In the genomic region with DNA sequence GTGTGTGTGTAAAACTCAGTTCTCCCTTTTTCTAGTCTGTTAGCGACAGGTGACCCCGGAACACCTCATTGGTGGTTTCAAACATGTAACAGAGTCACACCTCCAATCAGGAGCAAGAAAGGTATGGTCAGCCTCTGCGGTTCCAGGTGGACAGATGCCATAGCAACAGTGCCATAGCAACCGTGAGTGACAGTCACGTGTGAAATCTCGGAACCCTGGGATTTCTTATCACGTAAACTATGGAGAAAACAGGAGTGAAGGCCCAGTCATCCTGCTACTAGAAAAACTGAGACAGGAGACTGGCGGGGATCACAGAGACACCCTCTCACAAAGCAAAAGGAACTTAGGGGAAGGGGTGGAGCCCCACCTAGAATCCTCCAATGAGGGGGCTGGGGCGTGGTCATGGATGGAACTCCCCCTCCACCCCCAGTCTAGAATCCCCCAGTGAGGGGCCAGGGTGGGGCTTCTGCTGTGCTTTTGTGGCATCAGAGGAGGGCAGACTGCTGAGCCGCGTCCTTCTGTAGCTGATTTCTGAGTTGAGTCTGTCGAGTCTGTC, we compare ENCODE assay signal across 9 mouse cellular contexts. TPM values are rescaled to one million over a fixed set of nuclear protein-coding genes. Genes with fewer than 3 reads are reported as not detected.
DNase-seq lines count a peak whose midpoint lies in the region; ATAC-seq and TF ChIP-seq lines count a peak whose summit lies in the region.
"Had no signal": no experiment of that assay in that cellular context is flagged by ENCODE, and none has a peak within 500 bp of the region (broad histone marks: within the 10 kb centered on the region; RNA-seq: fewer than 3 reads in every experiment).

No protein-coding gene starts in this region.

- H3K4me3 ChIP-seq in heart, embryonic 10.5 days = peak overlapping the region; percentile 44
- no peak overlapping the region for H3K4me3 ChIP-seq in heart, adult 2 months
- peak overlapping the region; percentile 35 for H3K4me3 ChIP-seq in embryonic facial prominence, embryonic 15.5 days (replicated peaks)
- H3K4me3 ChIP-seq in lung, embryonic 14.5 days (ENCODE audit: low read depth, low read length) = peak overlapping the region; percentile 28
- H3K4me3 ChIP-seq: liver, embryonic 15.5 days had no signal

- peak; percentile 85 for ATAC-seq in embryonic facial prominence, embryonic 15.5 days (ENCODE audit: insufficient number of reproducible peaks, low FRiP score, low TSS enrichment, low read depth)
- peak; percentile 66 for ATAC-seq in lung, embryonic 14.5 days (ENCODE audit: insufficient read depth)

- intact Hi-C loops in heart, adult 2 months (cut with DNase I) = loop anchor here (5.0 kb wide), 1 partner anchor 194 kb away; a partner anchor contains a TSS

- TF ChIP-seq EP300 in heart, adult 2 months (IDR thresholded peaks at IDR 0.05; ENCODE audit: insufficient read depth, low read depth, low read length) = no peak

- DNase-seq in heart, embryonic 10.5 days (ENCODE audit: low spot score) = no peak
- no peak for DNase-seq in heart, adult 2 months
- peak; percentile 45 for DNase-seq in T-cell, adult 2 months (ENCODE audit: low spot score)
- peak; percentile 54 for DNase-seq in kidney, adult 18-20 months
- peak; percentile 77 for DNase-seq in lung, embryonic 14.5 days
- peak; percentile 87 for DNase-seq in retina, postnatal 1 day
- no peak for DNase-seq in urinary bladder, adult 18-20 months (ENCODE audit: low spot score in 2 of 2)

- 0 out of 2 replicates have a peak, but pooled peaks cover 4% of the 10 kb centered on the region for H3K9me3 ChIP-seq in heart, embryonic 10.5 days
- H3K9me3 ChIP-seq in embryonic facial prominence, embryonic 15.5 days (replicated peaks) = no peaks in the 10 kb centered on the region
- H3K9me3 ChIP-seq in lung, embryonic 14.5 days (ENCODE audit: low read depth, low read length) = no peaks in the 10 kb centered on the region
- H3K9me3 ChIP-seq: liver, embryonic 15.5 days had no signal

- no peak overlapping the region for H3K9ac ChIP-seq in heart, adult 2 months (ENCODE audit: low read depth, low read length)
- no peak overlapping the region for H3K9ac ChIP-seq in embryonic facial prominence, embryonic 15.5 days
- 0 out of 2 replicates have a peak overlapping the region, but pooled peaks have one; percentile 40 for H3K9ac ChIP-seq in lung, embryonic 14.5 days
- H3K9ac ChIP-seq: liver, embryonic 15.5 days had no signal

- peaks cover 38% of the 10 kb centered on the region for H3K27me3 ChIP-seq in heart, embryonic 10.5 days (ENCODE audit: insufficient read depth, poor library complexity, severe bottlenecking)
- H3K27me3 ChIP-seq in heart, adult 2 months (ENCODE audit: control insufficient read depth, insufficient read depth, low read length) = no peaks in the 10 kb centered on the region
- H3K27me3 ChIP-seq in embryonic facial prominence, embryonic 15.5 days = peaks cover 4% of the 10 kb centered on the region; the same call in 1 of the 2 replicates
- H3K27me3 ChIP-seq in lung, embryonic 14.5 days (ENCODE audit: insufficient read depth, low read length) = no peaks in the 10 kb centered on the region

- no peak for TF ChIP-seq POLR2A in heart, adult 2 months (IDR thresholded peaks at IDR 0.05; ENCODE audit: insufficient read depth, low read depth, low read length)

- WGBS in heart, embryonic 10.5 days = 5% methylated on average over 12 of the region's 12 CpGs
- WGBS in heart, adult 2 months = 13% methylated on average over 12 of the region's 12 CpGs
- WGBS in embryonic facial prominence, embryonic 15.5 days = 2% methylated on average over 12 of the region's 12 CpGs
- 3% methylated on average over 12 of the region's 12 CpGs for WGBS in lung, embryonic 14.5 days

- no peaks in the 10 kb centered on the region for H3K79me2 ChIP-seq in heart, adult 2 months (replicated peaks; ENCODE audit: control insufficient read depth, insufficient read depth, low read length)

- H3K4me2 ChIP-seq in embryonic facial prominence, embryonic 15.5 days (replicated peaks) = peak overlapping the region; percentile 35
- peak overlapping the region; percentile 47 for H3K4me2 ChIP-seq in lung, embryonic 14.5 days
- H3K4me2 ChIP-seq: liver, embryonic 15.5 days had no signal

- H3K4me1 ChIP-seq in heart, embryonic 10.5 days = peaks cover 10% of the 10 kb centered on the region
- no peaks in the 10 kb centered on the region for H3K4me1 ChIP-seq in heart, adult 2 months (ENCODE audit: control insufficient read depth, insufficient read depth, low read length)
- H3K4me1 ChIP-seq in embryonic facial prominence, embryonic 15.5 days = peaks cover 12% of the 10 kb centered on the region; the same call in 1 of the 2 replicates
- no peaks in the 10 kb centered on the region for H3K4me1 ChIP-seq in lung, embryonic 14.5 days (ENCODE audit: insufficient read depth)

- TF ChIP-seq CTCF in heart, adult 2 months (IDR thresholded peaks at IDR 0.05) = no peak
- TF ChIP-seq CTCF in lung, embryonic 14.5 days (IDR thresholded peaks at IDR 0.05; ENCODE audit: low read depth) = no peak

- no peaks in the 10 kb centered on the region for H3K36me3 ChIP-seq in heart, embryonic 10.5 days
- no peaks in the 10 kb centered on the region for H3K36me3 ChIP-seq in heart, adult 2 months (ENCODE audit: control insufficient read depth, insufficient read depth, low read length)
- H3K36me3 ChIP-seq in embryonic facial prominence, embryonic 15.5 days = no peaks in the 10 kb centered on the region
- H3K36me3 ChIP-seq in lung, embryonic 14.5 days (ENCODE audit: insufficient read depth) = no peaks in the 10 kb centered on the region
- H3K36me3 ChIP-seq: liver, embryonic 15.5 days had no signal

- H3K27ac ChIP-seq in heart, embryonic 10.5 days = no peak overlapping the region
- no peak overlapping the region for H3K27ac ChIP-seq in heart, adult 2 months
- peak overlapping the region; percentile 60 for H3K27ac ChIP-seq in embryonic facial prominence, embryonic 15.5 days (replicated peaks)
- no peak overlapping the region; the same call in 1 of the 2 replicates for H3K27ac ChIP-seq in lung, embryonic 14.5 days (ENCODE audit: low read depth)
- H3K27ac ChIP-seq: liver, embryonic 15.5 days had no signal

RNA-seq across cellular contexts. Expression of a gene that starts 15.2 kb away (rescaled TPM):
- 0.16 TPM in 1 of 2 replicates, not detected in the other for polyA plus RNA-seq in heart, embryonic 10.5 days (2016; fragmentation: Nextera tagmentation; extraction: Ambion mirVana)
- under 1 TPM; 0.50 to 0.63 TPM for total RNA-seq in heart, adult 2 months (2021)
- 2.0 and 2.7 TPM in 2 replicates for polyA plus RNA-seq in heart, adult 2 months (2012; rRNA removed)
- 2.0 and 2.2 TPM in 2 replicates for polyA plus RNA-seq in embryonic facial prominence, embryonic 15.5 days (2015; fragmentation: Nextera tagmentation; extraction: Ambion mirVana)
- 0.61 and 0.77 TPM in 2 replicates for polyA plus RNA-seq in lung, embryonic 14.5 days (2014; fragmentation: Nextera tagmentation; extraction: Ambion mirVana)

RNA-seq across cellular contexts. Expression of a gene that starts 16.0 kb away (rescaled TPM):
- 2.1 and 5.0 TPM in 2 replicates for polyA plus RNA-seq in heart, embryonic 10.5 days (2016; fragmentation: Nextera tagmentation; extraction: Ambion mirVana)
- total RNA-seq in heart, adult 2 months (2021) = 1 to 10 TPM; 7.3 to 7.5 TPM
- polyA plus RNA-seq in heart, adult 2 months (2012; rRNA removed) = 5.8 and 7.9 TPM in 2 replicates
- 7.2 and 8.4 TPM in 2 replicates for polyA plus RNA-seq in embryonic facial prominence, embryonic 15.5 days (2015; fragmentation: Nextera tagmentation; extraction: Ambion mirVana)
- polyA plus RNA-seq in lung, embryonic 14.5 days (2014; fragmentation: Nextera tagmentation; extraction: Ambion mirVana) = 7.4 and 8.6 TPM in 2 replicates

RNA-seq across cellular contexts. Expression of a gene that starts 23.3 kb away (rescaled TPM):
- polyA plus RNA-seq in heart, embryonic 10.5 days (2016; fragmentation: Nextera tagmentation; extraction: Ambion mirVana) = 1.3 and 1.9 TPM in 2 replicates
- 10 to 100 TPM; 71.9 to 84.5 TPM for total RNA-seq in heart, adult 2 months (2021)
- 80.9 and 85.2 TPM in 2 replicates for polyA plus RNA-seq in heart, adult 2 months (2012; rRNA removed)
- 11.5 and 11.6 TPM in 2 replicates for polyA plus RNA-seq in embryonic facial prominence, embryonic 15.5 days (2015; fragmentation: Nextera tagmentation; extraction: Ambion mirVana)
- 0.68 and 1.2 TPM in 2 replicates for polyA plus RNA-seq in lung, embryonic 14.5 days (2014; fragmentation: Nextera tagmentation; extraction: Ambion mirVana)

RNA-seq across cellular contexts. Expression of a gene that starts 27.9 kb away (rescaled TPM):
- polyA plus RNA-seq in heart, embryonic 10.5 days (2016; fragmentation: Nextera tagmentation; extraction: Ambion mirVana) = 237 and 315 TPM in 2 replicates
- total RNA-seq in heart, adult 2 months (2021) = 10 to 100 TPM; 86.5 to 95.2 TPM
- 91.4 and 95.1 TPM in 2 replicates for polyA plus RNA-seq in heart, adult 2 months (2012; rRNA removed)
- polyA plus RNA-seq in embryonic facial prominence, embryonic 15.5 days (2015; fragmentation: Nextera tagmentation; extraction: Ambion mirVana) = 247 and 250 TPM in 2 replicates
- 224 and 268 TPM in 2 replicates for polyA plus RNA-seq in lung, embryonic 14.5 days (2014; fragmentation: Nextera tagmentation; extraction: Ambion mirVana)

RNA-seq across cellular contexts. Expression of a gene that starts 35.1 kb away (rescaled TPM):
- polyA plus RNA-seq in heart, embryonic 10.5 days (2016; fragmentation: Nextera tagmentation; extraction: Ambion mirVana) = 973 and 1,195 TPM in 2 replicates
- total RNA-seq in heart, adult 2 months (2021) = 1,000 to 10,000 TPM; 1,743 to 1,981 TPM
- polyA plus RNA-seq in heart, adult 2 months (2012; rRNA removed) = 5,192 and 5,251 TPM in 2 replicates
- polyA plus RNA-seq in embryonic facial prominence, embryonic 15.5 days (2015; fragmentation: Nextera tagmentation; extraction: Ambion mirVana) = 659 and 673 TPM in 2 replicates
- polyA plus RNA-seq in lung, embryonic 14.5 days (2014; fragmentation: Nextera tagmentation; extraction: Ambion mirVana) = 663 and 669 TPM in 2 replicates

Comparison
In these comparisons a context has a peak if more than half of its experiments do, and no peak if none do; other contexts are left out.
1. DNase-seq: peak in T-cell, adult 2 months (single experiment), kidney, adult 18-20 months (single experiment), lung, embryonic 14.5 days (single experiment) and retina, postnatal 1 day (single experiment); none in heart, embryonic 10.5 days (single experiment), heart, adult 2 months (0 of 2) and urinary bladder, adult 18-20 months (0 of 2).